Mouse (Mus musculus) kidney, postnatal 4 days (tissue): ENCODE results near the gene Rwdd3.

Experiments used
- DNase-seq, 2 experiments: peaks; one replicate each; pipeline ENCODE4 v3.0.0; 2021; ENCODE audit warnings: mixed read lengths in 2 of 2

The Rwdd3 gene

DNA sequence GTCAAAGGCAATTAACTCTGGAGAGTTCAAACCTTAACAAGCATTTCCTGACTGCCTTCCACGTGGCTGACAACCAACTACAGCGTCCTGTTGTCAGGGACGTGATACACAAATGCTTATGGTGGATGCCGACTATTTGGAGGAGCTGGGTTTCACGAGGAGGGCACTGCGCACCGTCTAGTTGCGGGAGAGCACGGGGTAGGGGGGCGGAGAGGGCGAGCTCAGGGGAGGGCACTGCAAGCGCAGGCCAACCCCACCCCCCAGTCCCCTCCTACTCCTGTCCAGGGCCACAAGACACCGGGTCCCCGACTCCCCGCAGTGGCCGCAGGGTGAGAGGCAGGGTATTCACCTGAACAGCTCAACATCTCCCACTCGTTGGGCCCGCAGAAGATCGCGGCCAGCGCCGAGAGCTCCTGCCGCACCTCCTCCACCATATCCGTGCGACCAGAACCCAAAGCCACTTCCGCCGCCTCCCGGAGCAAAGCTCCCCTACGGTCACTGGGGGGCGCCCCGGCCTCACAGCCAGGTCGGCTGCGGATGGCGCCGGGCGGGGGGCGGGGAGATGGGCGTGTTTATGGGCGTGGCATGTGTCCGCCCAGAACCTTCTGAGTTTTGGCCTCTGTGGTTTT is at the start of gene Rwdd3:
Gene Rwdd3 (minus strand): TSS at position 453 of the 629 bp plus-strand sequence.
- DNase-seq, result peak; percentile 92 to 95

DNA sequence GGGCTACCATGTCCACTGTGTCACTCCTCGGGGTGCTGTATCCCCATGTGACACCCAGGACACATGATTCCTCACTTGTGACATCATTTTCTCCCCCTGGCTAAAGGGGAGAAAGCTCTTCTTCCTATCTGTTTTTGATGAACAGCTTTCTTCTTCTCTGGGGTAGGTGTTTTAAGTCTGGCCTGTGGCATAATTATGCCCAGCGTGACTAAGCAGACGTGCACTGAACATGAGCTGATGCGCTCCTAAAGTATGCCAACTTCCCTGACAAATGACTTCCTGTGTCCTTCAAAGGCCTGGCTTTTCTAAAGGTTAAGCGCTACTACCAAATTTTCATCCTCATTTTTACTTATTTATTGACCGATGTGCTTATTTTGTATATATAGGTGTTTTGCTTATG is 45.5 kb upstream of the Rwdd3 start:
- no peak for DNase-seq

DNA sequence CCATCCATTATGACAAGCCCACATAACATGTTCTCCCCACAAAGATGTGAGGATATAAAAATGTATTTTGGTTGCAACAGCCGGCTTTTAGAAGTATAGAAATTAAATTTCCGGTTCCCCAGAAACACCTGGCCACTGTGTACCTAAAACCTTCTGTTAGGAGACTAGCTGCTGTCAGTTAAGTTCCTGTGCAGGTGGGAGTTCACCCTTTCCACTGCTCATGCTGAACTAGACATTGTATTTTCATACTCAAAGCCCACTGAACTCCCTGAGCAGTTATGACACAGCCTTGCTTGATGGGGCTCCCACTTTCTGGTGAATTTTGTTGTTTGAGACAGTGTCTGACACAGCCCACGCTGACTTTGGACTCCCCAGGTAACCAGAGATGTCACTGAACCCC is 42.0 kb upstream of the Rwdd3 start:
- no peak for DNase-seq

GRCm38 (mm10) chr3:121212156-121212555 is 40.7 kb upstream of the Rwdd3 start:
- DNase-seq, result no peak

GRCm38 (mm10) chr3:121208994-121209393 is 37.5 kb upstream of the Rwdd3 start:
- DNase-seq, result no peak

- DNase-seq, result no peak
Observed at GRCm38 (mm10) chr3:121206202-121206882, 34.8 kb upstream of the Rwdd3 start.

- no peak for DNase-seq
Observed at GRCm38 (mm10) chr3:121202638-121203037, 31.1 kb upstream of the Rwdd3 start.

DNA sequence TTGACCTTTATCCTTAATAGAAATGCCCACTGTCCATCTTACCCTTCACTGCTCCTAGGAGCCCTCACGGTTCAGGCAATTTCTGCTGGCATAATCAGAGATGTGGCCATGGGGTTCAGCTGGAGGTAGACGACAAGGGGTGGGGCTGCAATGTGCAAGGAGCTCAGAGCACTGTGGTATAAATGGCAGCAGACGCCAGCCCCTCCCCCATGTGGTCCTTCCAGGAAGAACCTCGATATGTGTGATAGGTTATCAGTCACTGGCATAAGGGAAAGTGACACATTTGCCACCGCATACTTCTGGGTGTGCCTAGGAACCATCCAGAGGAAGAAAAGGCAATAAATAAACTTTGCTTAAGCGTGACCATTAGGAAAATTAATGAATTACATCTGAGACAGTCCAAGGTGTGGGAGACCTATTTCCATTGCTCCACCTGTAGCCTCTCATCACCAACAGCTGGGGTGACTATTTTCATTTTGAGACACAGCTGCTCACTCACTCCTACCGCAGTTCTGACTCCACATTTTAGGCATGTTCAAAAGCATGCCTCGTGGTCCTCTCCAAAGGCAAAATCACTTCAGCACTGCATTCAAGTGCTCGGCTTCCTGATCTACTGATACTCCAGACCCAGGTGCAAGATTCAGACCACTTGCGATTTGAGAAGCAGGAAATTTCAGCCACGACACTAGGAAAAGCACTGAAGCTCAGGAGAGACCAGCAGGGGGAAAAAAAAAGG is 29.7 kb upstream of the Rwdd3 start:
- no peak for DNase-seq

GRCm38 (mm10) chr3:121189199-121189598 is 17.7 kb upstream of the Rwdd3 start:
- no peak for DNase-seq

GRCm38 (mm10) chr3:121187510-121187909 is 16.0 kb upstream of the Rwdd3 start:
- DNase-seq, result no peak

- no peak for DNase-seq
Observed at GRCm38 (mm10) chr3:121186925-121187324, 15.4 kb upstream of the Rwdd3 start.

DNA sequence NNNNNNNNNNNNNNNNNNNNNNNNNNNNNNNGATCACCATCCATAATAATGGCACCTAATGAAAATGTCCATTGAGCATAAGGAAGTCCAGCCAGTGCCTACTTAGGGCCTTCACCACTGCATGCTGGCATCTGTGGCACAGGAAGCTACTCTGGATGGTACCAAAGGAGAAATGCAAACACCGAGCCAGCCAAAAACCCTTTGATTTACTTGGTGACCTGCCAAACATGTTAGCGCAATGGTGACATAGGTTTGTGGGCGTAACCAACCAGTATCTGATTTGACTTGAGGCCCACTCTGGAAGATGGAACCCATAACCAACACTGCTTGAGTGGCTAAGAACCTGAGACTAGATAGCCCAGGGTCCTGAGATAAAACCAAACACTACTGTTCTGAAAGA is 13.7 kb upstream of the Rwdd3 start:
- DNase-seq, result no peak

DNA sequence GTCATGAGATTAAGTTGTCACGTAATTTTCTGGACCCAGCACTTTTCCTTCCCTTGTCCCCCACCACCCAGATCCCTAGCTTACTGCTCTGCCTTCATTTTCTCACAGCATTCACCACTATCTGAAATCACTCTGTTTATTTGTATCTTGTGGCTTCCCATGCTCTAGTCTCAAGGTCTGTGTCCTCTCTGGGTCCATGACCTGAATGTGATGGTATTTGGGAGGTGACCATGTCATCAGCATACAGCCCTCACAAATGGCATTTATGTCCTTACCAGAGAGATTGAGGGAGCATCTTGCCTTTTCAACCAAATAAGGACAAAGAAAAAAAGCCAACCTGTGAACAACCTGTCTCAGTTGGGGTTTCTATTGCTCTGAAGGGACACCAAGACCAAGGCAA is 4.5 kb upstream of the Rwdd3 start:
- no peak for DNase-seq

GRCm38 (mm10) chr3:121174248-121174945 is 2.9 kb upstream of the Rwdd3 start:
- no peak for DNase-seq

DNA sequence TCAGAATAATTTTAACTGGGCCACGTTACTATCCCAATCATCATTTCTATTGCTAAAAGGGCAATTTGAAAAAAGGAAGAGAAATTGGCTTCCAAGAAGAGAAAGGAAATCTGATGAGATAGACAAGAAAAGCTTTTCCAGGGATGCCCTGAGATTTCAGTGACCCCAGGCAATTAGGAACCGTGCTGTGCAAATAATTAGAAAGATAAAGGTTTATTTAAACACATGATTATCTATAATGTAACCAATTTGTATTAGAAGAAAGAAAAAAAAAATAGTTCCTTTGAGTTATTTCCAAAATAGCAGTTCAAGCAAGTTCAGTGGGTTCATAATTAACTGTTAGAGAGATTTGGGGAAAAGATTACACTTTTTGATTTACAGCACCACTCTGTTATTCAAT is 1.2 kb upstream of the Rwdd3 start:
- no peak for DNase-seq

DNA sequence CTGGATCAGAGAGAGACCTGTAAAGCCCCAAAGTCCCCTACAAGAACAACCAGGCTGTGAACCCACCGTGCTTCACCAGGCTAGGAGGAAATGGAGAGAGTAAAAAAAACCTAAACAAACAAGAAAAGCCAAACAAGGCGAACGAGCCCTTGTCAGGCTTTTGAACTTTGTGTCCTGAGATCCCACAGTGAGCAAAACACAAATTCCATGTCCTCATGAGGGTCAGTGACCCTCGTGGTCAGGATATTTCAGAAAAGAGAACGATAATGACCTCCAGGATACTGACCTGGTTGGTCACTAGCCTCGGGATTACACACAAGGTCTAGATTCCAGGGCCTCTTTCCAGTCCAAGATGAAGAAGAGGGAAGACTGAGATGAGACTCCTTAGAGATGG is 374 bp upstream of the Rwdd3 start:
- DNase-seq, result no peak

- no peak for DNase-seq
Observed at GRCm38 (mm10) chr3:121170631-121171030, 864 bp downstream of the Rwdd3 start.

DNA sequence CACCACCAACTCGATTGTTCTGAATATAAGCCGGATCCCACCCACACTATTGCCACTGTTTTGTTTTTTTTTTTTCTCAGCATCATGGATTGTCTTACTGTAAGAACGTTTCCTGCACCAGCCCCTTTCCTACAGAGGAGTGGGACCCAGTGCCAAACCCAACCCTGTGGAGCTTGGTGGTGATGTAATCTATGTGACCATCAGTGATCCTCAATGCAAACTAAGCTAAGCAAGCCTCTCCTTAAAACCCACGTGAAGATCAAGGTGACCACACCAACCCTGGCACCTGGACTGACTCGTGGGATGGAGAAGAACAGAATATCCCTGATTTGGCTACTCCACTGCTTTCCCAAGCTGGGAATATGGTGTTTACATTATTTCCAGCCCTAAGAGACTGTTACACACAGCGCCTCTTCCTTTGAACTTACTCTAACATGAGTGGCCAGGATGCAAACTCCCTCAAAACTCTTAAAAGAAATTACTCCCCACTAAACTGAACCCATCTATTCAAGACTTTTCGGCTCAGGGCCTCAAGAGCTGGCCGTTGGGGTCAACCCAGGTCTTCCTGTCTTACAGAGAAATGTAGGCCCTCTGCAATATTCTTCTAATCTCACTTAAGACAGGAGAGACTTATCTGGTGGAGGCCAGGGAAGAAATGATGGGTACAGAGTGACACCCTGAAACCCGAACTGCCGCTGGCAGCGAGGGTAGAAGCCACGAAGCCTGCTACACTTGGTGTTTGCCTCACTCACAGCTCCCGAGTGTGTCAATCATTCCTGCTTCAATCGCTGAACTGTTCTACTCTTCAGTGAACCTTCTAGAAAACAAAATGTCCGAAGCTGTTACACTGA is 2.2 kb downstream of the Rwdd3 start:
- no peak for DNase-seq

GRCm38 (mm10) chr3:121168581-121168980 is 2.9 kb downstream of the Rwdd3 start:
- DNase-seq, result no peak

DNA sequence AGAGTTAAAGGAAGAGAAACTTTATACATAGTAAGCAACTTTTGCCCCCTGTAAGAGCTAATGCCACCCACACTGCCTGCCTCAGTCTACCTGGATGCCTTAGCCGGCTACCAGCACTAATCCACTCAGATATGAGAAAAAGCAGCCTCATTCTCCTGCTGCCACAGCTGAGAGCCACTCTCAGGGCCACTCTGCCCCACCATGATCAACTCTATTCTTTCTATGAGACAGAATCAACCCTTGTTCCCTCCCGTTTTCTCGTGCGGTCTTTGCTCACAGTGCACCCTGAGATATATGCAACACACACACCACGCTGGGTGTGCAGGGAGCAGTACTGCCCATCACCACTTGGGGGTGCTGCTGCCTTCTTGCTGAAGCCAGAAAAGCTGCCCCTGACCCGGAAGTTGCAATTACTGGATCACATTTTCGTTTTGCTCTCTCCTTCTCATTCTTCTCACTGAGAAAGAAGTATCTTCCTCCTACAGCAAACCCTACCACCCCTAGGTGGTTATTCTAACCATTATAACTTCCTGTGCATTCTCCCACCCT is 8.2 kb downstream of the Rwdd3 start:
- DNase-seq, result peak; percentile 80 to 81

- peak; percentile 19 to 29 for DNase-seq
Observed at GRCm38 (mm10) chr3:121161661-121162060, 9.8 kb downstream of the Rwdd3 start.

- DNase-seq, result no peak
Observed at GRCm38 (mm10) chr3:121160424-121160823, 11.1 kb downstream of the Rwdd3 start.
